Mouse (Mus musculus) liver, postnatal 0 days (tissue): ENCODE data around the gene Dlg5. TPM values are rescaled to one million over a fixed set of nuclear protein-coding genes. Genes with fewer than 3 reads are reported as not detected.

ENCODE experiments used
- ATAC-seq: fragments of 200-750 bp; cut with Nextera tagmentation; 2 replicates; pipeline ENCODE4 v1.8.0; 2017; ENCODE audit warnings: mild to moderate bottlenecking, moderate library complexity
- DNase-seq: peaks from one replicate; pipeline ENCODE4 v3.0.0-alpha.2; 2016
- H3K27ac ChIP-seq: fragments of 300-500 bp; sonication (generic); 2 replicates; pipeline ENCODE4 v1.5.1; 2014; ENCODE audit warnings: antibody characterized with exemption, moderate library complexity, mild to moderate bottlenecking, low read depth
- H3K27me3 ChIP-seq: fragments of 300-500 bp; sonication (generic); 2 replicates; pipeline ENCODE4 v1.6.1; 2014; ENCODE audit warnings: low read length, control low read depth, mixed read lengths; ENCODE audit not compliant: insufficient read depth
- H3K36me3 ChIP-seq: fragments of 300-500 bp; sonication (generic); replicated peaks from 2 replicates; pipeline ENCODE4 v1.6.1; 2014; ENCODE audit warnings: mild to moderate bottlenecking, control low read depth, low read length, moderate library complexity, mixed read lengths; ENCODE audit not compliant: insufficient read depth
- H3K4me1 ChIP-seq: fragments of 300-500 bp; sonication (generic); 2 replicates; pipeline ENCODE4 v1.6.1; 2014; ENCODE audit warnings: antibody characterized with exemption, mild to moderate bottlenecking, control low read depth; ENCODE audit not compliant: insufficient read depth
- H3K4me2 ChIP-seq: fragments of 300-500 bp; sonication (generic); 2 replicates; pipeline ENCODE4 v1.6.1; 2014; ENCODE audit warnings: low read depth, mild to moderate bottlenecking, low read length, moderate library complexity, mixed read lengths
- H3K4me3 ChIP-seq: fragments of 300-500 bp; sonication (generic); 2 replicates; pipeline ENCODE4 v1.5.1; 2014; ENCODE audit warnings: low read depth, low read length
- H3K9ac ChIP-seq: fragments of 300-500 bp; sonication (generic); replicated peaks from 2 replicates; pipeline ENCODE4 v1.6.1; 2014; ENCODE audit warnings: mild to moderate bottlenecking, moderate library complexity
- H3K9me3 ChIP-seq: fragments of 300-500 bp; sonication (generic); 2 replicates; pipeline ENCODE4 v1.6.1; 2016; ENCODE audit warnings: mild to moderate bottlenecking, control low read depth, low read length, mixed read lengths
- CTCF ChIP-seq: sonication (generic); IDR thresholded peaks from 2 replicates; pipeline ENCODE4 v1.5.1; 2016; ENCODE audit warnings: antibody characterized with exemption, low read depth
- EP300 ChIP-seq: IDR thresholded peaks from 2 replicates; pipeline ENCODE4 v1.6.1; 2016; ENCODE audit warnings: antibody characterized with exemption, low read depth, mild to moderate bottlenecking
- WGBS: fragments of 180-500 bp; shearing (Covaris S2); extraction: QIAGEN DNeasy Blood & Tissue Kit; methylation state at CpG from one replicate; pipeline ENCODE4 v1.1.7; 2014; ENCODE audit not compliant: insufficient replicate concordance; 5-methylcytosine and 5-hydroxymethylcytosine counted together
- polyA plus RNA-seq: library from polyadenylated mRNA; unstranded; fragments of >200 nt; fragmentation: Nextera tagmentation; extraction: Ambion mirVana; gene quantifications from 2 replicates; pipeline ENCODE4 v1.2.1, GENCODE M21; 2015

The Dlg5 gene
- polyA plus RNA-seq, 1 experiment from 2014 or later, result 0.88 TPM

- no peaks in the 10 kb centered on the region for H3K9me3 ChIP-seq
- no peak for DNase-seq
Observed at GRCm38 (mm10) chr14:24216064-24216463, 29.7 kb downstream of the Dlg5 start.

GRCm38 (mm10) chr14:24214436-24214835 lies 31.3 kb downstream of the Dlg5 start:
- Histone ChIP-seq H3K27me3 (no peaks in the 10 kb centered on the region), H3K36me3 (no peaks in the 10 kb centered on the region), H3K4me1 (no peaks in the 10 kb centered on the region; the same call in 1 of the 2 replicates), H3K9ac (no peak overlapping the region), H3K9me3 (no peaks in the 10 kb centered on the region), H3K4me3 (no peak overlapping the region), H3K4me2 (no peak overlapping the region), H3K27ac (no peak overlapping the region)
- 63% methylated on average over 9 of the region's 9 CpGs for WGBS
- DNase-seq, result no peak
- no peak for TF ChIP-seq CTCF
- TF ChIP-seq EP300, result no peak
- no peak for ATAC-seq

More at GRCm38 (mm10) chr14:24216064-24216463, 29.7 kb downstream of the Dlg5 start:
- Histone ChIP-seq H3K27me3 (no peaks in the 10 kb centered on the region), H3K4me2 (no peak overlapping the region), H3K4me1 (no peaks in the 10 kb centered on the region; the same call in 1 of the 2 replicates), H3K36me3 (no peaks in the 10 kb centered on the region), H3K4me3 (no peak overlapping the region), H3K27ac (no peak overlapping the region), H3K9ac (no peak overlapping the region)
- TF ChIP-seq EP300, result no peak
- no peak for TF ChIP-seq CTCF
- ATAC-seq, result no peak
- WGBS, result 63% methylated on average over 4 of the region's 4 CpGs

- no peak for TF ChIP-seq CTCF
- ATAC-seq, result no peak
- no peaks in the 10 kb centered on the region; the same call in 1 of the 2 replicates for H3K4me1 ChIP-seq
Observed at GRCm38 (mm10) chr14:24213336-24213735, 32.4 kb downstream of the Dlg5 start.

GRCm38 (mm10) chr14:24212861-24213260 lies 32.9 kb downstream of the Dlg5 start:
- no peaks in the 10 kb centered on the region for H3K36me3 ChIP-seq
- no peak overlapping the region for H3K4me3 ChIP-seq
- H3K4me2 ChIP-seq, result no peak overlapping the region
- DNase-seq (no peak), ATAC-seq (no peak)
- no peaks in the 10 kb centered on the region for H3K27me3 ChIP-seq
- no peaks in the 10 kb centered on the region for H3K9me3 ChIP-seq
- WGBS, result 42% methylated on average over 5 of the region's 5 CpGs
- no peaks in the 10 kb centered on the region; the same call in 1 of the 2 replicates for H3K4me1 ChIP-seq
- TF ChIP-seq EP300, result no peak
- H3K27ac ChIP-seq, result 0 out of 2 replicates have a peak overlapping the region, but pooled peaks have one; percentile 3
- no peak overlapping the region for H3K9ac ChIP-seq

More at GRCm38 (mm10) chr14:24213336-24213735, 32.4 kb downstream of the Dlg5 start:
- Histone ChIP-seq H3K4me3 (no peak overlapping the region), H3K4me2 (no peak overlapping the region), H3K27me3 (no peaks in the 10 kb centered on the region), H3K9ac (no peak overlapping the region), H3K36me3 (no peaks in the 10 kb centered on the region), H3K9me3 (no peaks in the 10 kb centered on the region), H3K27ac (0 out of 2 replicates have a peak overlapping the region, but pooled peaks have one; percentile 3)
- DNase-seq, result no peak
- WGBS, result 21% methylated on average over 2 of the region's 2 CpGs

- WGBS, result 48% methylated on average over 13 of the region's 13 CpGs
- H3K4me3 ChIP-seq, result no peak overlapping the region
- ATAC-seq (no peak), DNase-seq (no peak)
- no peak overlapping the region for H3K9ac ChIP-seq
- H3K27me3 ChIP-seq, result no peaks in the 10 kb centered on the region
- H3K9me3 ChIP-seq, result no peaks in the 10 kb centered on the region
- H3K36me3 ChIP-seq, result no peaks in the 10 kb centered on the region
- no peaks in the 10 kb centered on the region for H3K4me1 ChIP-seq
- H3K27ac ChIP-seq, result no peak overlapping the region
- no peak for TF ChIP-seq EP300
- TF ChIP-seq CTCF, result no peak
- no peak overlapping the region for H3K4me2 ChIP-seq
Observed at GRCm38 (mm10) chr14:24207360-24207752, 38.4 kb downstream of the Dlg5 start.

- DNase-seq (no peak), ATAC-seq (no peak)
- Histone ChIP-seq H3K9ac (no peak overlapping the region), H3K4me3 (no peak overlapping the region), H3K27ac (no peak overlapping the region), H3K9me3 (no peaks in the 10 kb centered on the region), H3K4me2 (no peak overlapping the region), H3K36me3 (no peaks in the 10 kb centered on the region), H3K27me3 (no peaks in the 10 kb centered on the region), H3K4me1 (no peaks in the 10 kb centered on the region)
- 42% methylated on average over 12 of the region's 12 CpGs for WGBS
- TF ChIP-seq EP300, result no peak
- no peak for TF ChIP-seq CTCF
Observed at GRCm38 (mm10) chr14:24206736-24207359, 38.9 kb downstream of the Dlg5 start.
